Mouse (Mus musculus) erythroblast, embryonic 14.5 days (primary cell): Measurements from ENCODE around the gene Hist1h2bh.

Experiments used
- GATA1 ChIP-seq: IDR thresholded peaks from 2 replicates; pipeline ENCODE4 v1.6.1; 2012; ENCODE audit warnings: low read length, inconsistent platforms, mixed read lengths
- TAL1 ChIP-seq: IDR thresholded peaks from 3 replicates; pipeline ENCODE4 v1.6.1; 2012; ENCODE audit warnings: low read length, inconsistent platforms, mixed read lengths

- TF ChIP-seq GATA1 (no peak), TAL1 (no peak)
Measured at GRCm38 (mm10) chr13:23534368-23535131, 8.6 kb downstream of the Hist1h2bh start.
